Mouse (Mus musculus): ENCODE results near the gene Rpn1. TPM values are rescaled to one million over a fixed set of nuclear protein-coding genes. Genes with fewer than 3 reads are reported as not detected.
A peak's percentile ranks its signal among the peaks of the same experiment; 100 is the strongest.

The Rpn1 gene
- total RNA-seq, 1 experiment from 2014 or later, result 155 TPM

GRCm38 (mm10) chr6:88060602-88061001, 23.7 kb upstream of the Rpn1 start:
- peak; percentile 75 to 91 for ATAC-seq (replicated peaks in 1 of 2; ENCODE audit: insufficient read depth in 1 of 2, low FRiP score in 2 of 2, low TSS enrichment in 1 of 2, low read depth in 1 of 2, poor library complexity in 2 of 2, severe bottlenecking in 2 of 2)

DNA sequence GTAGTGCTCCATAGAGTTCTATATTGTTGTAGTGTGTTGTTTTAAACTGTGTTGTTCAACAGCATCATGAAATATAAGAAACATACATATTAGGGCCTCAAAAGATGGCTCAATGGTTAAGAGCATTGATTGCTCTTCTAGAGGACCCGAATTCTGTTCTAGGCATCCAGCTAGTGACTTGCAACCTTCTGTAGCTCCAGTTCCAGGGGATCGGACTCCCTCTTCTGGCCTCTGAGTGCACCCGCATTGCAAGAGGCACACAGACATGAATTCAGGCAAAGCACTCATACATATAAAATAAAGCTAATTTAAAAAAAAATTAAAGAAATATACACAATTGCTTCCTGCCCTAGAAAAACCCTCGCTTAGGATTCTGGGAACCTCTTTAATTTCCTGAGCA, 22.9 kb upstream of the Rpn1 start:
- no peak for ATAC-seq (replicated peaks in 1 of 2; ENCODE audit: insufficient read depth in 1 of 2, low FRiP score in 2 of 2, low TSS enrichment in 1 of 2, low read depth in 1 of 2, poor library complexity in 2 of 2, severe bottlenecking in 2 of 2)

- no peak for ATAC-seq (replicated peaks in 1 of 2; ENCODE audit: insufficient read depth in 1 of 2, low FRiP score in 2 of 2, low TSS enrichment in 1 of 2, low read depth in 1 of 2, poor library complexity in 2 of 2, severe bottlenecking in 2 of 2)
Measured at GRCm38 (mm10) chr6:88062398-88062797, 21.9 kb upstream of the Rpn1 start.

- peak; percentile 30 to 46 for ATAC-seq (replicated peaks in 1 of 2; ENCODE audit: insufficient read depth in 1 of 2, low FRiP score in 2 of 2, low TSS enrichment in 1 of 2, low read depth in 1 of 2, poor library complexity in 2 of 2, severe bottlenecking in 2 of 2)
Measured at GRCm38 (mm10) chr6:88064072-88064642, 20.1 kb upstream of the Rpn1 start.

DNA sequence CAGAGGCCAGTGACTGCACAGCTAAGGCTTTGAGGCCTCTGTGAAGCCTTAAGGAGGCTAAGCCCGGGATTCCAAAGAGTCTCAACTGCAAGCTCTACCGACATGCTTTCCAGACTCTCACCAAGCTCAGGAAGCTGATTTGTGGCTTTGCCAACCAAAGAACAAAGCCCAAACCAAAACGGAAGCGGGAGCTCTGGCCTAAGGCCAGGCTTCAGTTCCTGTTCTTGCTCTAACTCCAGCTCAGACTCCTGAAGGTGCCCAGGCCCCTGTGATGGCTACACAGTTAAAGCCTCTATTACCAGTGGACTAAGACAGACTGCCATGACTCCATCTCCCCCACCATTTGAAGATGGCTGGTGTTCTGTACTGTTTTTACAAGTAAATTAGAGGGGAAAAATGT, 19.2 kb upstream of the Rpn1 start:
- ATAC-seq (replicated peaks in 1 of 2; ENCODE audit: insufficient read depth in 1 of 2, low FRiP score in 2 of 2, low TSS enrichment in 1 of 2, low read depth in 1 of 2, poor library complexity in 2 of 2, severe bottlenecking in 2 of 2), result peak; percentile 30 to 32; a peak in 2 of 4 replicates

- ATAC-seq (replicated peaks in 1 of 2; ENCODE audit: insufficient read depth in 1 of 2, low FRiP score in 2 of 2, low TSS enrichment in 1 of 2, low read depth in 1 of 2, poor library complexity in 2 of 2, severe bottlenecking in 2 of 2), result no peak
Measured at GRCm38 (mm10) chr6:88065968-88066367, 18.3 kb upstream of the Rpn1 start.

- no peak; a peak in 1 of 4 replicates for ATAC-seq (replicated peaks in 1 of 2; ENCODE audit: insufficient read depth in 1 of 2, low FRiP score in 2 of 2, low TSS enrichment in 1 of 2, low read depth in 1 of 2, poor library complexity in 2 of 2, severe bottlenecking in 2 of 2)
Measured at GRCm38 (mm10) chr6:88067722-88068121, 16.6 kb upstream of the Rpn1 start.

- ATAC-seq (replicated peaks in 1 of 2; ENCODE audit: insufficient read depth in 1 of 2, low FRiP score in 2 of 2, low TSS enrichment in 1 of 2, low read depth in 1 of 2, poor library complexity in 2 of 2, severe bottlenecking in 2 of 2), result peak; percentile 51 to 64; a peak in 3 of 4 replicates
Measured at GRCm38 (mm10) chr6:88068739-88069138, 15.5 kb upstream of the Rpn1 start.

DNA sequence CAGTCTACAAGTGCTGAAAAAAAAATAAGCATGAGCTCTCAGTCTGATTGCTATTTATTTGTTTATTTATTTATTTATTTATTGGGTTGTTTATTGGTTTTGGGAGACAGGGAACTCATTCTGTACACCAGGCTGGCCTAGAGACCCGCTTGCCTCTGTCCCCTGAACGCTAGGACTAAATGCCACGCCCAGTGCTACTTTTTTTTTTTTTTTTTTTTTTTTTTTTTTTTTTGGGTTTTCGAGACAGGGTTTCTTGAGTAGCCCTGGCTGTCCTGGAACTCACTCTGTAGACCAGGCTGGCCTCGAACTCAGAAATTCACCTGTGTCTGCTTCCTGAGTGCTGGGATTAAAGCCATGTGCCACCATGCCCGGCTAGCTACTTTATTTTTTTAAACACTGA, 13.8 kb upstream of the Rpn1 start:
- ATAC-seq (replicated peaks in 1 of 2; ENCODE audit: insufficient read depth in 1 of 2, low FRiP score in 2 of 2, low TSS enrichment in 1 of 2, low read depth in 1 of 2, poor library complexity in 2 of 2, severe bottlenecking in 2 of 2), result no peak

DNA sequence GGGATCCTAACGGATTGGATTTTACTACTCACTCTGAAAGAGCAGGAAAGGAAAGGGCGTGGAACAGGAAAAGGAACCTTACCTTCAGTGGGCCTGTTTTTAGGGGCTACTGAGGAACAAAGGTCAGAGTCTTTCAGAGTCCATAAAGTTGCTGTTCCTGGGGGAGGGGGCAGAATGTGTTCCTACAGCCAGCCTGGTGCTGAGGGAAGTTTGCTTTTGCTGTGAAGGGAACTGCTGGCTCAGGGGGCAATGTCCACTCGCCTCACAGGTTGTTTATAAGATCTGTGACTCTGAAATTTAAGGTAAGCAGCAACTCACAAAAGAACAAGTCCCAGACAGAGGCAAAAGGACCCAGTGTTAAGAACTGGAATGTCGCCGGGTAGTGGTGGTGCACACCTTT, 13.1 kb upstream of the Rpn1 start:
- ATAC-seq (replicated peaks in 1 of 2; ENCODE audit: insufficient read depth in 1 of 2, low FRiP score in 2 of 2, low TSS enrichment in 1 of 2, low read depth in 1 of 2, poor library complexity in 2 of 2, severe bottlenecking in 2 of 2), result no peak

GRCm38 (mm10) chr6:88074752-88075554, 9.3 kb upstream of the Rpn1 start:
- ATAC-seq (replicated peaks in 1 of 2; ENCODE audit: insufficient read depth in 1 of 2, low FRiP score in 2 of 2, low TSS enrichment in 1 of 2, low read depth in 1 of 2, poor library complexity in 2 of 2, severe bottlenecking in 2 of 2), result peak; percentile 91 to 98

GRCm38 (mm10) chr6:88075960-88076517, 8.2 kb upstream of the Rpn1 start:
- no peak for ATAC-seq (replicated peaks in 1 of 2; ENCODE audit: insufficient read depth in 1 of 2, low FRiP score in 2 of 2, low TSS enrichment in 1 of 2, low read depth in 1 of 2, poor library complexity in 2 of 2, severe bottlenecking in 2 of 2)

GRCm38 (mm10) chr6:88083095-88083494, 1.2 kb upstream of the Rpn1 start:
- ATAC-seq (replicated peaks in 1 of 2; ENCODE audit: insufficient read depth in 1 of 2, low FRiP score in 2 of 2, low TSS enrichment in 1 of 2, low read depth in 1 of 2, poor library complexity in 2 of 2, severe bottlenecking in 2 of 2), result no peak

DNA sequence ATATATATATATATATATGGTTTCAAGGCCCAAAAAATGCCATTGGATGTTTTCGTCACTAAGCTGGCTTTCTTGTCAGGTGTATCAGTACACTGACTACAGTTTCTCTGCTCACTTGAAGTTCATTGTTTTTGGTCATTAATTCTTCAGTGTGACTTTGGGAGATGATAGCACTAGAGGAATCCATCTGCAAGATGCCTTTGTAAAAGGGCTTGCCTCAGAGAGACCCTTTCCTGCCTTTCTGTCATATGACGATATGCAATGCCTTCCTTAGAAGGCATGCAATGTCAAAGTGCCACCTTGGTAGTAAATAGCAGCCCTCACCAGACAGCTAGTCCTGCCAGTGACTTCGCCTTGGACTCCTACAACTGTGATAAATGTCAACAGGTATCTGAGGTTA, 610 bp upstream of the Rpn1 start:
- no peak for ATAC-seq (replicated peaks in 1 of 2; ENCODE audit: insufficient read depth in 1 of 2, low FRiP score in 2 of 2, low TSS enrichment in 1 of 2, low read depth in 1 of 2, poor library complexity in 2 of 2, severe bottlenecking in 2 of 2)

DNA sequence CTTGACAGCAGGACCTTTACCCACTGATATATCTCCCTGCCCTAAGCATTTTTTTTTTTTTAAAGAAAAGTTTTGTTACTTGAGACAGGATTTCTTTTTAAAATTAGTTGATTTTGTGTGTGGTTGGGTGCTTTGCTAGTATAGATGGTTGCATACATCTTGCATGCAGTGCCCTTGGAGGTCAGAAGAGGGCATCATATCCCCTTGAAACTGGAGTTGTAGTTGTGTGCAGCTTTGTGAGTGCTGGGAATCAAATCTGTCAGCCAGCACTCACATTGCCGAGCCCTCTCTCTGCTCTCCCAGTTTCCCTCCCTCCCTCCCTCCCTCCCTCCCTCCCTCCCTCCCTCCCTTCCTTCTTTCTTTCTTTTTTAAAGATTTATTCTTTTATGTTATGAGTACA, 4.7 kb downstream of the Rpn1 start:
- no peak for ATAC-seq (replicated peaks in 1 of 2; ENCODE audit: insufficient read depth in 1 of 2, low FRiP score in 2 of 2, low TSS enrichment in 1 of 2, low read depth in 1 of 2, poor library complexity in 2 of 2, severe bottlenecking in 2 of 2)

- no peak for ATAC-seq (replicated peaks in 1 of 2; ENCODE audit: insufficient read depth in 1 of 2, low FRiP score in 2 of 2, low TSS enrichment in 1 of 2, low read depth in 1 of 2, poor library complexity in 2 of 2, severe bottlenecking in 2 of 2)
Measured at GRCm38 (mm10) chr6:88095377-88095776, 11.1 kb downstream of the Rpn1 start.

DNA sequence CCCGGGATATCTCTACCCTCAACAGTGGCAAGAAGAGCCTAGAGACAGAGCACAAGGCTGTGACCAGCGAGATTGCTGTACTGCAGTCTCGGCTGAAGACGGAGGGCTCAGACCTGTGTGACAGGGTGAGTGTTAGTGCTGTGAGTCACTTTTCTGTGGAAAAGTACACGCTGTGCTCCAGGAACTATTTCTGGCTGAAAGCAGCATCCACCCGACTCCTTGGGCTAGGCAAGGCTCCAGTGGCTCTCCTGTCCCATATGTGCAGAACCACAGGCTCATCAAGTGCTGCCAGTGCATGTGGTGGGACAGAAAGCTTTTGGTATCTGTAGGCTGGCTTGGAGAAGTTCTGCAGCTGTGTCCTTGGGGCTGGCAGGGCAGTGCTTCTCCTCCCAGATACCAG, 17.8 kb downstream of the Rpn1 start:
- ATAC-seq (replicated peaks in 1 of 2; ENCODE audit: insufficient read depth in 1 of 2, low FRiP score in 2 of 2, low TSS enrichment in 1 of 2, low read depth in 1 of 2, poor library complexity in 2 of 2, severe bottlenecking in 2 of 2), result no peak

DNA sequence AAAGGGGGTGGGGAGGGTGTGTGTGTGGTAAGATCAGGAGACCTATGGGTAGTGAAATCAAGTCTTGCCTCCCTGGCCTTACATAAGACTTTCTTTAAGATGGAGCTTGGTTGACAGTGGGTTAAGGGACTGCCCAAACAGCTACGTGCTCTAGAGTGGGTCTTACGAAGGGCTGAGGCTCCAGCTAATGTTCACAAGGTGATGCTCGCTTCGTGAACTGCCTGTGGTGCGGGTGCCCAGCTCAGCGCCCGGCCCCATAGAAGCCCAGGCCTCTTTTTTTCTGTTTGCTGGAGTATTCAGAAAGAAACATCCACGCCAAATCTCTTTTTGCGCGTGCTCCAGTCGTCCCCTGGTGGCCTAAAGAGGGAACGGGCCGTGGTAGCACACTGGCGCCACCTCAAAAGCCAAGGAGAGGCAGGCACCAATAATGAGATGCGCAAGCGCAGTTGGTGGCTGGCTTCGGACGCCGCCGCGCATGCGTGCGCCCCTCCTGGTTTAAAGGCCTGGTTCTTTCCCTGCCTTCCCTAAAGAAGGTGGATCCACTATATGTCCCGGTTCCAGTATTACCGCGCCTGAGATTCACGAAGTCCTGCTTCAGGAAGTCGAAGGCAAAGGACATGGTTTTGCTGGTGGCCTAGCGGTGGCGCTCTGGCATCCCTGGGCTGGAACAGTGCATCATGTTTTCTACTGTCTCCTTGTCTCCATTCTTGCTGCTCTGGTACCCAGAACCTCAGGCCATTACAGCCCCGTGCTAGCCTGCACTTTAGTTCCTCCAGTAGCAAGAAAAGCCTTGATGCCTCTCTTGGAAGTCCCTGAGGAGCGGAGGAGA, 21.7 kb downstream of the Rpn1 start:
- peak; percentile 83 to 87 for ATAC-seq (replicated peaks in 1 of 2; ENCODE audit: insufficient read depth in 1 of 2, low FRiP score in 2 of 2, low TSS enrichment in 1 of 2, low read depth in 1 of 2, poor library complexity in 2 of 2, severe bottlenecking in 2 of 2)
